Mouse (Mus musculus) layer of hippocampus, adult 9-10 months (tissue): ENCODE data around the gene Tgif1.

ENCODE experiments used
- DNase-seq: peaks from one replicate; pipeline ENCODE4 v3.0.0; 2022; ENCODE audit warnings: low spot score

Tgif1 gene

DNA sequence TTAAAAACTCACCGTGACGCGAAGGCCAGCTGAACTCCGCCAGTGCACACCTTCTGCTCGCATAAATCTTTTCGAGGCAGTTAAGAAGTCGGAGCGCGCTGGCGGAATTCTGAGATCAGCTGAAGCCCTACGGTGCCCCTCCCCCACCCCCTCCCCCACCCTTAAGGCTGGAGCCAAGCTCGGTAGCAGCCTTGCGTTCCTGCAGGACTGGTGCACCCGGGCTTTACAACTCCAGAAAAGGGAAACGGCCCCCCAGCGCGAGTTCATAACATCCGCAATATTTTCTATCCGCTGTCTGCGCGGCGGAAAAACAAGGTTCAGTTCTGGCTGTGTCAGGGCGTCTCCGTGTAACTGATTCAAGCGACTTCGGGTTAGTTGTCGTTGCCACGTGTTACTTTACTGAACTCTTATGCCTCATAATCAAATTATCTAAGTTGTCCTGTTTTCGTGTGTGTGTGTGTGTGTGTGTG lies at the start of gene Tgif1:
Gene Tgif1 (minus strand): TSS at position 111 of the 470 bp plus-strand sequence.
- DNase-seq: no peak

DNA sequence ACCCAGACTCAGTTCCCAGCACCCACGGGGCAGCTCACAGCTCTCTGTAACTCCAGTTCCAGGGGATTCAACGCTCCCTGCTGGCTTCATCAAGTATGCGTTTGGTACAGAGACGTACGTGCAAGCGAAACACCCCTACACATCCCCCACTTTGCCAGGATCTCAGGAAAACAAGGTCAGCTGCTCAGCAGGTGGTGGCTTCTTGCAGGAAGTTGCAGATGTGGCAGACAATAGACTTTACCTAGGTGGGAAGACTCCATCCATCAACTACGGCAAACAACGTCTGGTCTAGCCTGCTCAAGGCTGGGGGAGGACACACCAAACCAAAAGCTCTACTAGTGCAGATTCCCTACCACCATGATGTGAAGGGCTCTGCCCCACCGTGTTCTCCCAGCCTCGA lies 47.3 kb upstream of the Tgif1 start:
- DNase-seq: no peak

DNA sequence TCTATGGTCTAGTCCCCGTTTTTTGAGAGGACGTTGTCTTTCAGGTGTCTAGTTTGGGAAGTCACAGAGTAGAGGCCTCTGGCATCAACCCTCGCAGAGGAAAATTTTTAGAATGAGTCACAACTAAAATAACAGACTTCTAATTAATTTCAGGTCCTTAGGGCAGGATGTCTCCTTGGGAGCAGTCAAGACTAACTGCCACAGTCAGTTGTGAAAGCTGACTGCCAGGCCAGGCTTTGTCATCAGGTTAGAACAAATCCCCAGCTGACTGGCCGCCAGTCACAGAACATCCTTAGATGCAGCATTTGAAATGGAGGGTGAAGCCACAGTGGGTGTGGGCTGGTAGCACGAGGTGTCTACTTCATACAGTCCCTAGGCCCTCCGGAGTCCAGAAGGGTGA lies 46.3 kb upstream of the Tgif1 start:
- DNase-seq: no peak

DNA sequence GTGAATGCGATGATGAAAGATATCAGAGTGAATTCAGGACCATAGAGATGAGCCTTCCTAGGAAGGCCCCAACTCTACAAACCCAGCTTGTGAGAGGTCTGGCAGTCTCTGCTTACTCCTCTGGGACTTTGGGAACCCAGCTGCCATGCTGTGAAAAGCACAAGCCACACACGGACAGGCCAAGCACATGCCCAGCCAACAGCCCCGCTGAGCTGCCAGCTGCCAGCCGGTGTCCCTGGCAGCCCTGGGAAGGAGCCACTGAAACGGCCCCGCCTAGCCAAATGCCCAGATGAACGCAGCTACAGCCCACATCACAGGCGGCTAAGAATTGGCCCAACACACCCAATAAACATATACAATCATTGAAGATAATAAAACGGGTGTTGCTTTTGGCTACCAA lies 41.5 kb upstream of the Tgif1 start:
- DNase-seq: no peak

DNA sequence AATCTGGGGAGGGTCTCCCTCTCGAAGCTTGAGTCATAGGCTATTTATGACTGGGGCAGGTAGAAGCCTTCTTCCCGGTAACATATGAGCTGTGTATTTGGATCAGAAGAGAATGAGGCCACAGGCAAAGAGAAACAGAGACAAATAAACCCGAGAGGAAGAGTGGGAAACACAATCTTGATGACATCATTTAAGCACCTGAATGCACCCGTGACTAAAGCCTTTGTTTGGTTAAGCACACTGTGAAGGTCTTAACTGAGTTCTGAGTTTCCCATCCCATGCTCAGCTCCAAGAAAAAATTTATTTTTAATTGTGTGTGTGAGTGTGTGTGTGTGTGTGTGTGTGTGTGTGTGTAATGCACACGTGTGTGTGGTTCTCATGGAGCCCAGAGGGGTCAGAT lies 39.8 kb upstream of the Tgif1 start:
- no peak for DNase-seq

DNA sequence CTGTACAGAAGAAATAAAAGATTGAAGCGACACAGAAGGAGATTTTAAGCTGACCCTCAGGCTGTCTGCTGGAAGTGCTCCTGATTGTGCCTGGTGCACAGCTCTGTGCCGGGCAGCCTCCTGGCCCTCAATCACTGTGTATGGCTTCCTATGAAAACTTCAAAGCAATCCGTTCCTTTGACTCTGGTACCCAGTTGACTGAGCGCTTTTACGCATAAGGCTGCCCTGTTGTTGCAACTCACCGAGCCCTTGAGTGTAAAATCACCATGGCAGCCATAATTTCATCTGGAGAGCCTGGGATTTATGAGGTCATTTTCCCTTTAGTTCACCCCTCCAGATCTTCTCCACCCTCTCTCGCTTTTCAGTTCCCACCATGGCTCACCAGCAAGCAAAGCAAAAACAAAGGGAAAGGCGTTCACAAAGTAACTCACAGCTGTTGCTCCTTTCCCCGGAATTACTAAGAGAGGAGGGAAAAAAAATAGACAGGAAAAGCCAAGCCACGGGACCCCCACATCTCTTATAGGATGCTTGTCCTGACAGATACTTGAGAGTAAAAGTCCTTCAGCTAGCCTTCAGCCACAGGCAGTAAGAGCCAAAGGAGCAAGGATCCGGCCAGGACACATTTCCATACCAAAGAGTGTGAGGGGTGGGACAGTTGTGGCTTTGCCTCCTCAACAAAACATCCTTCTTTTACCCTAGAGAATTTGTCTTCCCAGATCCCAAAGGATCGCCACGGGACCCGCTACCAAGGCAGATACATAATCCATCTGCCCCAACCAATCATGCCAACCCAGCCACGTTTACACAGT lies 39.1 kb upstream of the Tgif1 start:
- DNase-seq: no peak

DNA sequence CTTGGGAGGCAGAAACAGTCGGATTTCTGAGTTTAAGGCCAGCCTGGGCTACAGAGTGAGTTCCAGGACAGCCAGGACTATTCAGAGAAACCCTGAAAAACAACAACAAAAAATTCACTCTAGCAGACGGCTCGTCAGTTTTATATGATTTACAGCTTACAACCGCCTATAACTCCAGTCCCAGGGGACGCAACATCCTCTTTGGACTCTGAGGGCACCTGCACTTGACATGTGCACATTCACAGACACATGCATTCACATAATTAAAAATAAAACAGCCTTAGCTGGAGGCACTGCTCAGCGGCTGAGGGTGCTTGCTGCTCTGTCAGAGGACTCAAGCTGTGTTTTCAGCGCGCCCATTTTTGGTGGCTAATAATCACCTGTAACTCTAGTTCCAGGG lies 37.2 kb upstream of the Tgif1 start:
- DNase-seq: no peak

DNA sequence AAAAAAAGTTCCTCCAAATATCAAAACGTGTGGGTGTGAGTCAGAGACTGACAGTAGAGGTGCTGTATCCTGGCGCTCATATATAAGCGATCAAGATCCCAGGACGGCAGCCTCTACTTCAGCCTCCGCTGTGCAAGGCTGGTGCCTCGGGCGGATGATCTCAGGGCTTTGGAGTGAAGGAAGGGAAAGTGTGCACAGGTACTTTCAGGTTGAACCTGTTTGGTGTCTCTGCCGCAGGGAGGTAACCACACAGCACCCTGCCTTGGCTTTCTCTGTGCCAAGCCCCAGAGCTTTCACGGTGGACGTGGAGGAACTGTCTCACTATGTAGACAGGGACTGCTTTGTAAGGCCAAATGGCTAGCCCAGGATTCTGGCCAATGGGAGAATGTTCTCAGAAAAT lies 35.3 kb upstream of the Tgif1 start:
- DNase-seq: no peak

DNA sequence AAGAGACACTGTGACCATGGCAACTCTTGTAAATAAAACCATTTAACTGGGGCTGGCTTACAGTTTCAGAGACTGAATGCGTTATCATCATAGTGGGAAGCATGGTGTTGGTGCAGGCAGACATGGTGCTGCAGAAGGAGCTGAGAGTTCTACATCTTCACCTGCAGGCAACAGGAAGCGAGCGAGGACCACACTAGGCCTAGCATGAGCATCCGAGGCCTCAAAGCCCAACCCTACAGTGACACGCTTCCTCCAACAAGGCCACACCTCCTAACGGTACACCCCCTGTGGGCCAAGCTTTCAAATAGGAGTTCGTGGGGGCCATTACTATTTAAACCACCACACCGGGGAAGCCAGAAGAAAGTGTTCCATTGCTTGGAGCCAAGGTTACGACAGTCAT lies 34.5 kb upstream of the Tgif1 start:
- no peak for DNase-seq

DNA sequence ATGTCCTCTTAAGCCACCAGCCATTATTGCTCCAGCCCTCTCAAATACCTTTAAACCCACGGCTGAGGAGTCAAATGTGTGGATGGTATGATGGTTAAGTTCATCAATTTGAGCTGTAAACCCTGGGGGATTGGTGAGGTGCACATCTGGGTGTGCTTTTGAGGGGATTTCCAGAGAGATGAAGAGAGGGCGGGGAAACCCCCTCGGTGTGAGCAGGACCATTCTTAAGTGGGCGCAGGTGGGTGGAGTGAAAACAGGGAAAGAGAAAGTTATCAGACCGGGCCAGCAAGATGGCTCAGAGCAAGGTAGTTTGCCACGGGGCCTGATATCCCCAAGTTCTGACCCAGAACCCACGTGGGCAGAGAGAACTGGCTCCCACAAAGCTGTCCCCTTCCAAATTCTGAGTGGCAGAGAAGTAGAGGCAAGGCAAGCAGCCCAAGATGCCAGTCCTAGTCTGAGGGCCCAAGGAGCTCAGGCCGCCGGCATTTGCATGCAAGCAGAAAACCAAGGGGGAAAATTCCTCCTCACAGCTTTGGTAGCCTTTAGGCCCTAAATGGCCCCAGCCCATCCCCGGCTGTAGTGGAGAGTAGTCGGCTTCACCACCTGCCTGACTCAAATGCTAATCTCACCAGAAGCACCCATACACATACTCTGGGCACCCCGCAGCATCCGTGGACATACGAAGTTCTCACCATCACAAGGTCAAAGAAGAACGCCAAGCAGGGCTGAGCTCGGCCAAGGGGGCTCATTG lies 33.5 kb upstream of the Tgif1 start:
- DNase-seq: no peak

DNA sequence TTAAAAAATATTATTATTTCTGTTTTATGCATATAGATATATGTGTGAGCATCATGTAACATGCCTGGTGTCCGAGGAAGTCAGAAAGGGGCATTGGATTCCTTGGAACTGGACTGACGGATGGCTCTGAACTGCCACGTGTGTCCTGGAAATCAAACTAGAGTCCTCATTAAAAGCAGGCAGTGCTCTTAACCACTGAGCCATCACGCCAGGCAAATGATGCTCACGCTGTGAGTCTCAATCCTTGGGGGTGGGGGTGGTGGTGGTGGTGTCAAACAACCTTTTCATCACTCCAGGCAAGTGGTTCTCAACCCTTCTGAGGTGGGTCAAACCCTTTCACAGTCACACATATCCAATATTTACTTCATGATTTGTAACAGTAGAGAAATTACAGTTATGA lies 32.5 kb upstream of the Tgif1 start:
- no peak for DNase-seq

DNA sequence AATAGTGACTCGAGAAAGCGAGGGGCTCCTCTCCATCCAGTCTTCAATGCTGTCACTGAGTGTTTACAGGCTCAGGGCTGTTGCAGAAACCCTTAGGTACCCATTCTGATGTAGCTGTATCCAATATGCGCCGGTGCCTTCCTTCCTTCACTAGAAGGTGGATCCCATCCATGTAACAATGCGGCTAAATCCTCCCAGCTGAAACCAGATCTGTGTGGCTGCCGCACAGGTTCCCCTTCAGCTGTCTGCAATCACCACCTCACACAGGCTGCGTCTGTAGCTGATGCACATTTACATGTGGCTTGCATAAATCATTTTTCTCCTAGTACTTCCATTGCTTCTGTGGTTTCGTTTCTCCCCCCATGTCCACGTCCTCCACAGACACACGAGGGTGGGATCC lies 28.6 kb upstream of the Tgif1 start:
- DNase-seq: no peak

DNA sequence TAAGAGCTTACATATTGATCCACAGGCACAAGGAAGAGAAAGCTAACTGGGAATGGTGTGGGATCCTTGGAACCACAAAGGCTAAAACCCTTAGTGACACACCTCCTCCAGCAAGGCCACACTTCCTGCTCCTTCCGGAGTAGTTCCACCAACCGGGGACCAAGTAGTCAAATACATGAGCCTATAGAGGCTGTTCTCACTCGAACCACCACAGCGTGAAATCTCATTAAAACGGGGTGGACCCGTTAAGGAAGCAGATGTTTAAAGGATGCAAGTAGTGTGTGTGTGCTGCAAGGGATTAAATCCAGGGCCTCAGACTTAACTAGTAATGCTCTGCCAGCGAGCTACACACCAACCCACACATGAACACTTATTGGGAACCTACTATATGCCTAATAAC lies 27.8 kb upstream of the Tgif1 start:
- no peak for DNase-seq

DNA sequence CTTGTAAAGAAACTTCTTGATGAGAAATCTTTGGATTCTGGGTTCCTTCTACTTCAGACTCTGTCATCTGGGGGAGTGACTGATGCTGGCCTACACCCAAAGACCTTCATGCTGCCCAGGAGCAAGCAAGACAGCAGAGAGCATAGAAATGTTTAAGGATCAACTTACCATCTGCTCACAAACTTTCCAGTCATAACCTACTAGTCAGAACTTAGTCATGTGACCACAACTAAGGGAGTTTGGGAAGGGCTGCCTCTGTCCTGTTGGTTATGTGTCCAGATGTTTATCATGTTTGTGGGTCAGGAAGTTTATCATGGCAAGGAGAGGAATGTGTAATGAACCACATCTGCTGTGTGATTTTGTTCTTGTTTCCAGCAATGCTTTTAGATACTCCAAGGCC lies 24.9 kb upstream of the Tgif1 start:
- no peak for DNase-seq

DNA sequence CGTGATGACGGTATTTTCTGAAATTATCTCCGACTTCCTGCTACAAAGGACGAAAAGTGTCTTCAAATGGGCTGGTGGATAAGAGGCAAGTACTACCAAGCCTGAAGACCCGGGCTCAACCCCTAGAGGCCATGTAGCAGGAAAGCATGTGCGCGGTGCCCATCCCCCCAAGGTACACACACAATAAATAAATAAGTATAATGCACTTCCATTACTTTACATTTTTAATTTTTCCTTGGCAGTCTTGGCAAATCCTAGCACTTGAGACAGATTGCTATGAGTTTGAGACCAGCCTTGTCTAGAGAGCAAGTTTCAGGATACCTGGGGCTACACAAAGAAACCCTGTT lies 20.4 kb upstream of the Tgif1 start:
- no peak for DNase-seq

DNA sequence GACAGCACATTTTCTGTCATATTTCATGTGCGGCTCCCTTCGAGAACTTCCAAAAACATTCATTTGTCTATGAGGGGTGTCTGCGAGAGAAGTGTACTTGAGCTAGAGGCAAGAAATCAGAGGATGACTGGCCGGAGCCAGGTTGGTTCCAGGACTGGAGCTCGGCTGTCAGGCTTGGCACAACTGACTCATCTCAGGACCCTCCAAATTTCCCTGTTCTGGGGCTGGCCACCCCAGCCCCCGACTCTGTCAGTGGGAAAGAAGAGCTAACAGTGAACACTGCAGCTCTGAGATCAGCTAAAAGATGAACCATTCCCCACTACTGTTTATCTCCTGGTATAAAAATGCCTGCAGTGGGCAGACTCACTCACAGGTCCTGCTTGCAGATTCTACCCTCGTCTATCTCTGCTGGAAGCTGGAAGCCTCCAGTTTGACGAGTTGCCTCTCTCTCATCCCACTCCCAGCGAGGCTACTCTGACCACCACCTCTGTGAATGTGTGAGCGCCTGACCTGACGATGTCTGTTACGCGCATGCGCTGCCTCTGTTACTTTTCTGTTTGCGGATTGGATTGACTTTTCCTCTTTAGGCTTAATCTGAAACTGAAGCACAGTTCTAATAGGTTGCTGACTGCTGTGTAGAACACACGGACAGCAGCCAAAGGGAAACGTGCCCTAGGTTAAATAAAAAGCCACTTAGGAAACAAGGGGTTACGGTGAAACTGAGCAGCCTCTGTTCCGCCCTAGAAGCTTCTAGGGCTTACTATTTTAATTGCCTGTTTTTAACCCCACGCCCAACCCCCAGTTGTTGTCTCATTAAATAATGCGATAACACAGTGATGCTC lies 19.8 kb upstream of the Tgif1 start:
- DNase-seq: no peak

DNA sequence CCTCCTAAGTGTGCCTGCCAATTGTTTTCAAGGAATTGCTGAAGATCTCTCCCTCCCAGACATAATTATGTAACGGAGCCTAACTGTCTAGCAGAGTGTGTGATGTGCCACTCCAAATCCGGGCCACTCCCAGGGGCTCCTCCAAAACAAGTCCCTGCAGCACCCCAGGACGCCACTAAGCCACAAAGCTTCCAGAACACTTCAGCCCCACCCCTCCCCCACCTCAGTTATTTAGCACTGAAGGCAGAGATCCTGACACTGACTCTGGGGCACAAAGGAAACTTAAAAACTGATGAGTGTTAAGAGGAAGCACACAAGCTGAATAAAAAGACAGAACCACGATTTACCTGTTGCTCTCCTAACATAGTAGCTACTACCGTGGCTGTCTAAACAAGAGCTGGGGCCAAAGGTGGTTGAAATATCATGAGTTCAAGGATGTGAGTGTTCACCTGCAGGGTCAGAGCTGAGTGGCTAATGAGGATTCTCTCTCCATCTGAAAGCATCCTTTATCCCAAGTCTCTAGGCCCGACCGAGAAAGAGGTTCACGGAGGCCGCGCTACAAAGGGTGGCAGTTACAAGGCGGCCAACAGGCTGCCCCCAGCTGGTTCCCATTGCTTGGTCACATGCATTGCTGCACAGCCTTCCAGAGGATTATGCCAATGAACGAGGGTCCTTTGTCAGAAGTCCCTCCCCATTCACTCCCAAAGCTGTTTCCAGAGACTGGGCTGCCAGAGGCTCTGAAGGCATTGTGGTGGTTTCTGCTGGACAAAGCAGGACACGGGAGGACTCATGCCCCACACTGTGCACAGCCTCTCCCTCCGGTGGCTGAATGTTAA lies 19.0 kb upstream of the Tgif1 start:
- DNase-seq: no peak

DNA sequence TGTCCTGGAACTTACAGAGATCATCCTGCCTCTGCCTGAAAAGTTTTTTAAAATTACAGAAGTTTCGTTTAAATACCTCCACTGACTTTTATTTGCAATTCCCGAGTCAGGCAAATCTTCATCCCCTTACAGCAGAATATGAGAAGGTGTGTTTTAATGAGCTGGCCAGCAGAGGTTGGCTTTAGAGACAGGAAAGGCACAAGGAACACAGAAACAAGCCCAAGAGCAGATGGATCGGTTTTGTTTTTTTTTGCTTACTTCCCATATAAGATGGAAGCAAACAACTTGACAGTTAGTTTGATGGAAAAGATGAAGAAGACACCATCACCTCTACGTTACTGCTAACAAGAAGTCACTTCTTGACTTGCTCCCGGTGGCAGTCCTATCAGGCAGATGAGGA lies 18.3 kb upstream of the Tgif1 start:
- DNase-seq: no peak

DNA sequence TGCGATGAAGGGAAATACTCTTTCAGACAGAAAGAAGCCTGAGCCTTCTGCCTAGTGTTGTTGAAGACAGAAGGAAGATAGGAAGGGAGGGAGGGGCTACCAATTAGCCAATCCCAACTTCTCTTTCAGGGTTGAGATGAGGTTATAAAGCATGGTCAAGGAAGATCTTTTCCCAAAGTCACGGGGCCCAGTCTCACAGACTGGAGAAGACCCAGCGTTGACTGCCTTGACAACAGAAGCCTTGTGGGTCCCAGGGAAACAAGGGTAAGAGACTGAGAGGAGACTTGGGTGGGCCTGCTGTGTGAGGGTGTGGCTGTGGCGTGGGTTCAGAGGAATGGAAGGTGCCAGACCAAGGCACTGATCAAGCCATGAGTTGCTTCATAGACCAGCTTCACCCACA lies 17.2 kb upstream of the Tgif1 start:
- DNase-seq: no peak

DNA sequence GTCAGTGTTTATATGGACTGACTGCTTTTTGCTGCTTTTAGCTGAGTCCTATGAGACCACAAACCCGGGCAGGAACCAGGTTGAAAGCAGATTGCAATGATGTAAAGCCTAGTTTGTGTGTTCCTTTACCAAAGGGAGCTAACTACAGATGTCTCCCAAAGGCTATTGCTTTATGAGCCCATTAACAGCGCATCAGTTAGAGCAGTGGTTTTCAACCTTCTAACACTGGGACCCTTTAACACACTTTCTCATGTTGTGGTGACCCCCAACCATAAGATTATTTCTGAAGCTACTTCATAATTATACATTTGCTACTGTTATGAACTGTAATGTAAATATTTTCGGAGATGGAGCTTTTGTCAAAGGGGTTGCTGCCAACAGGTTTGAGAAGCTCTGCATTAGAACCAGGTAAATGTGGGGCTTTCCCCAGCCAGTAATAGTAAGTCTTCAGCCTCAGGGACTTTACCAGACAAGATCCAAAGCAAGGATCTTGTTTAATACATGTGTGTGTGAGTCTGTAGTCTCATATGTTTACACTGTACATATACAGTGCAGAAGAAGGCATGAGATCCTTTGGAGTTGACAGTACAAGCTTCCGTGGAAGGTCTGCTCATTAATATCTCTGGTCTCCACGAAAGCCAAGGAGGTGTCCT lies 15.4 kb upstream of the Tgif1 start:
- no peak for DNase-seq

DNA sequence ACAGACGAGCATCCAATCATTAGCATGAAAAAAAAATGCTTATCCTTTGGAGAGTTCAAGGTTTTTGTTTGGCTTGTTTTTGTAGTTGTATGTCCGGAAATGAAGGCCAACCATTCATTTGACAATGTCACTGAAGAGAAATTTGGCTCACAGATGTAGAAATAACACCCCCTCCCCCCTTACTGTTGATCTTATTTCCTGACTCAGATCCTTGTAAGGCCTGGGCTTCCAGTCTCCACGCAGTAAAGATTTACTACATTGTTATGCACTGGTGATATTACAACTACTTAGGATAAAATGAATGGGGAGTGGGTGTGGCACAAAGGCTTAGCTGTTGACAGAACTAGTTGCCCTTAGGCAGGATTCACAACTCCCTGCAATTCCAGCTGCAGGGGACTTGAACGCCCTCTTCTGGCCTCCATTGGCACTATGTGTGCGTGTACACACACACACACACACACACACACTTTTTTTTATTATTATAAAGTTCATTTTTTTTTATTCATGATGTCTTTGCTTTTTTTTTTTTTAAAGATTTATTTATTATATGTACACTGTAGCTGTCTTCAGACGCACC lies 13.3 kb upstream of the Tgif1 start:
- no peak for DNase-seq
